Mouse (Mus musculus) olfactory bulb, adult 2 months (tissue): ENCODE measurements around the gene H2-T23.
"Not testable (repeated sequence)": the region's sequence is repeated elsewhere in the genome, so short reads cannot be mapped to it uniquely, and the experiment has no call there.

Experiments
- CTCF ChIP-seq: fragments of 200-500 bp; IDR thresholded peaks from 2 replicates; pipeline ENCODE4 v1.5.1; 2012; ENCODE audit warnings: low read depth, mild to moderate bottlenecking, low read length, moderate library complexity; ENCODE audit not compliant: insufficient read depth
- POLR2A ChIP-seq: fragments of 200-500 bp; IDR thresholded peaks from 2 replicates; pipeline ENCODE4 v1.6.1; 2012; ENCODE audit warnings: mild to moderate bottlenecking, low read depth, low read length, moderate library complexity; ENCODE audit not compliant: insufficient read depth

GRCm38 (mm10) chr17:36030703-36031582, 1.7 kb downstream of the H2-T23 start:
- TF ChIP-seq CTCF, POLR2A: not testable (repeated sequence)
